Mouse (Mus musculus): ENCODE data around the gene Rusc1.

The Rusc1 gene

GRCm38 (mm10) chr3:89093175-89093574 lies at the start of gene Rusc1:
Rusc1 (minus strand) TSS chr3:89093311.
- peak; percentile 45 to 68 for DNase-seq (ENCODE audit: low spot score in 2 of 2)

- no peak for DNase-seq (ENCODE audit: low spot score in 2 of 2)
These were observed 43.3 kb upstream of the Rusc1 start for GRCm38 (mm10) chr3:89136365-89136764.

DNA sequence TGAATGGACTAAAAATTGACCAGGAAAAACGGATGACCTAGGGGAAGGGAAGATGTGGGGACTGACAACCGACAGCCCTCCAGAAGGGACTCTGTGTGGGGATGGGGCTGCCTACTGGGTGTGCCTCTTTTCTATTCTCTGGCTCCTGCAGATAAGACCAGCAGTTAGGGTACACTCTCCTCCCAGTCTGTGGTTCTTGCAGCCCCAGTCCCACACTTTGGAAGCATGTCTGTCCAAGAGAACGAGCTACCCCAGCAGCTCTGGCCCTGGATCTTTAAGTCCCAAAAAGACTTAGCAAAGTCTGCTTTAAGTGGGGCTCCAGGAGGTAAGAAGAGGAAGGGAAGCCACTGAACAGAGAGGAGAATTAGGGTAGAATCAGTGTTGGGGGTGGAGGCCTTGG lies 42.8 kb upstream of the Rusc1 start, which contains the start of gene Pklr:
Pklr (plus strand) TSS at position 185 of the 400 bp plus-strand sequence.
- no peak for DNase-seq (ENCODE audit: low spot score in 2 of 2)

DNA sequence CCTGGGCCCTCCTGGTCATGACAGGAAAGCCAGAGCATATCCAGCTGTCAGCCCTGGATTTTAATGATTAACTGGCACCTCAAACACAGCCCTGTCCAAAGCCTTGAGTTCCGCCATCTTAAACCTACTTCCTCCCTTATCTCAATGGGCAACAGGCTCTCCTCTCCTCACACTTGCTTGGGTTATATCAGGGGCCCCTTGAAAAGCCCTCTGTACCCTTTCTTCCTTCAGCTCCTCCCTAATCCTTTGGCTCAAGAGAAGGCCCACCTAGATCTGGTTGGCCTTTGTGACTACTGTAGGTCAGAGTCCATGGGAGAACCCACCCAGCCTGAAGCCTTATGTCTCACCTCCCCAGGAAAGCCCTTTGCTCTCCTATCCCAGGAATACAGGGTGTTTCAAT lies 40.6 kb upstream of the Rusc1 start:
- DNase-seq (ENCODE audit: low spot score in 2 of 2), result no peak

GRCm38 (mm10) chr3:89133063-89133450 lies 39.9 kb upstream of the Rusc1 start:
- DNase-seq (ENCODE audit: low spot score in 2 of 2), result no peak

DNA sequence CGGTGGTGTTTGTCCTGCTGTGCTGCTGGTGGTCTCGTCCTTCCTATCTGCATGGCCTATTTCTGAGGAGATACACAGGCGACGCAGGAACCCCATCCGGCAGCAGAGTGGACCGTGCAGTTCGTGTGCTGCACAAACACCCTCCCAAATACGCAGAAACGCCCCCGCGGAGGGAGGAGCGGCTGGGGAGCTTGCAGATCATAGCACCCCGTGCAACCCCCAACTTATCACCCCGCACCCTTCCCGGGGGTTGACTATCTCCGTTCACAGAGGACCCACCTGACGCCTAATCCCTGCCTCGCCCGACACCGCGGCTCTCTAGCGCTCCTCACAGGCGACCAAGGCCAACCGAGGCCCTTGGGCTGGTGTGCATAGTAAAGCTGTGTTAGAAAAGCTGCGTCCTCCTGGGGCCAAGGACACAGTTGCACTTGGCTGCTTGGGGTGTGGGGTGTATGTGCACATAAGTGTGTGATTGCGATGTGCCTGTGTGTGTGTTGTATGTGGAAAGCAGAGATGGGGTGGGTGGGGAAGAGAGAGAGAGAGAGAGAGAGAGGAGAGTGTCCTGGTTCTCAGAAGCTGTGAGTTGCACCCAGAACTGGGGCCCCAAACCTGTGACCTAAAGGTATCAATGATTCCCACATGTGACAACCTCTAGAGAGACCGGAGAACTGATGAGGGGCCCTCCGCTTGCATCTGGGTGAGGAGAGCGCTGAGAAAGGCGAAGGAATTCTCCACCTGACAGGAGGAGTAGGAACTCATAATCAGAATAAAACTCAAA lies 39.4 kb upstream of the Rusc1 start:
- no peak for DNase-seq (ENCODE audit: low spot score in 2 of 2)

DNA sequence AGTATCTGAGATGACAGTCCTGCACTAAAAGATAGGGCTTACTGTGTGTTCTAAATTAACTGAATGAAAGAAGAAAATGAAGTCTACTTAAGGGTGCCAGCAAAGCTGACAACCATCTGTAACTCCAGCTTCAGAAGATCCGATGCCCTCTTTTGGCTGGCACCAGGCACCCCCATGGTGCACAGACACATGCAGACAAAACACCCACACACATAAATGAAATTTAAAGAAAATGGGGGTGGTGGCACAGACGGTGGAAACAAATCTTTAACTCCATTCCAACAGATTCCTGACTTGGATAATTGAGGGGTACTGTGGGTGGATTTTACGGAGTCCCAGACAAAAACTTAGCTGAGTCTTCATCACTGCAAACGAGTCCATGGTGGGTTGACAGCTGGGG lies 38.7 kb upstream of the Rusc1 start:
- no peak for DNase-seq (ENCODE audit: low spot score in 2 of 2)

DNA sequence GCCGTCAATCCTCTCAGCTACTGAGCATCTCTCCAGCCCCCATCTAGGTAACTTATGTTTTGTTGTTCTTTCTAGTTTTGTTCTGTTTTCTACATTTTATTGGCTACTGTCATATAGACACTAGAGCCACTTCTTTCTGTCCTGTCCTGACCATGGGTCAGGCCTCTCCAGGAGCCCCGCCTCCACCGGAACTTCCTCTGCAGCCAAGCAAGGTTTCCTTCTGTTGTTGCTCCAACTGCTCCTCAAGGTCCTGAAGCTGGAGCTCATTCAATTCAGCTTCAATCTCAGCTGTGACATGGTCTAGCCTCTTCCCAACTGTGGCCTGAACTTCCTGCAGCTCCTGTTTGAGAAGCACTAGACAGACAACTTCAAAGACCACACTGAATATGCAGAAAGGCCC lies 36.8 kb upstream of the Rusc1 start:
- no peak for DNase-seq (ENCODE audit: low spot score in 2 of 2)

GRCm38 (mm10) chr3:89125981-89126380 lies 32.9 kb upstream of the Rusc1 start:
- DNase-seq (ENCODE audit: low spot score in 2 of 2), result no peak

DNA sequence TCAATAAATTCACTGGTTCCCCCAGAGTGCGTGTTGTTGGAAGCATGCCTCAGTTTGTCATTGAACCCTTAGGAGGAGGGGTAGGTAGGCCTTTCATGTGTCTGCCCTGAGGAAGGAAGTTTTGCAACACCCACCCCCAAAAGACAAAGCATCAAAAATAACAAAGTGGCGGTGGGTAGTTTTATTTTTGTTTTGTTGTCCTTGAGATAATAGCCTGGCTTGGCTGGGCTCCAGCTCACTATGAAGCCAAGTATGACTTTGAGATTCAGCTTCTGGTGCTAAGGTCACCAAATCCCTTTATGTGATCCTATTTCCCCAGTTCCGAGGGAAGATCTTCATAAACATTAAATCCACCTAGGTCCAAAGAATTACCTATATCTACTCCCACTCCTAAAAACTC lies 31.1 kb upstream of the Rusc1 start:
- no peak for DNase-seq (ENCODE audit: low spot score in 2 of 2)

- no peak for DNase-seq (ENCODE audit: low spot score in 2 of 2)
These were observed 30.2 kb upstream of the Rusc1 start for GRCm38 (mm10) chr3:89123313-89123712.

DNA sequence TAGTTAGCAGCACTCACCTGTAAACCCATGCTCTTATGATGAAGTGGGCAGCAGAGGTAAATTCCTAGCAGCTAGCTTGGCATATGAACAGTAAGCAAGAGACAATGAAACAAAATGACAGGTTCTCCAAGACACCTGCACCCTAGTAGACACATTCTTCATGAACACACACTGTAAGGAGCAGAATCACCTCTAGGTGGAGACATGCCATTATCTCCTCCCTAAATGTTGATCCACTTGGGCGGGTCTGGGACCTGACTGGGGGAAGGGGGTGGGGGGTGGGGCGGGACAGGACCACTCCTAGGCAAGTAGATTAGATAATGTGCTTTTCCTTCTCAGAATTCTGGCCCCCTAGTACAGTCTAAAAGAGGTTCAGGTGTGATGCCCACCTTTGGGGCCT lies 22.4 kb upstream of the Rusc1 start:
- DNase-seq (ENCODE audit: low spot score in 2 of 2), result peak; percentile 20 to 28

DNA sequence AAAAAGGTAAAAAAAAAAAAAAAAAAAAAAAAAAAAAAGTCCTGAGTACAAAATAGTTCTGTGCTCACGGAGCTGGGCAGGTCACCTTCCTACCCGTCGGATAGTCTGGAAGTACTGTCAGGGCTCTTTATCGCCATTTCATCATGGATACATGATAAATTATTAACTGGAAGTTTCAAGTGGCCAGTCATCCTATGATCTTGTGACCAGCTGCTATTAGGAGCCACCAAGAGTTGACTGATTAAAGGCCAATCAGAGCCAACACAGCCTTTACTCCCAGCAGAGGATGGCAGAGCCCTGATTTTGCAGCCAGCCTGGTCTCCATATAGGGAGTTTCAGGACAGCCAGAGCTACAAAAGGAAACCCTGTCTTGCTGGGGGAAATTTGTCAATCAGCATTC lies 19.9 kb upstream of the Rusc1 start:
- DNase-seq (ENCODE audit: low spot score in 2 of 2), result no peak

GRCm38 (mm10) chr3:89108146-89108545 lies 15.0 kb upstream of the Rusc1 start:
- DNase-seq (ENCODE audit: low spot score in 2 of 2), result no peak

GRCm38 (mm10) chr3:89107545-89107944 lies 14.4 kb upstream of the Rusc1 start:
- DNase-seq (ENCODE audit: low spot score in 2 of 2), result no peak

DNA sequence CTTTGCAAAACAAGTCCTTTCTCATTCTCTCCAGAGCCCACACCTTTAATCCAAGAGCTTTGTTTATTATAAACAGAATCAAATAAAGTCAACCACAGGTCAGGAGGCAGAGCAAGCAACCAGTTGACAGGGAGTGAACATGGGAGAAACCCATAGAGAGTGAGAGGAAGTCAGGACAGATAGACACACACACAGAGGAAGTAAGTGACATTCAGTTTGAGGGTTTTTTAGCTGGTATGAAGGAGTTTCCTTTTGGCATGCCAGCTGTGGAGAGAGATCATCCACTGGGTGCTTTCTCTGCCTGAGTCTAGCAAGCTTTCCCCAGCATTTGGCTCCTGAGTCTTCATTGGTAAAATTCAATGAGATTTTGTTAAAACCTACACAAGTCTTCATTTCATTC lies 13.8 kb upstream of the Rusc1 start:
- no peak for DNase-seq (ENCODE audit: low spot score in 2 of 2)

- DNase-seq (ENCODE audit: low spot score in 2 of 2), result no peak
These were observed 10.1 kb upstream of the Rusc1 start for GRCm38 (mm10) chr3:89103291-89103595.

GRCm38 (mm10) chr3:89102495-89103290 lies 9.6 kb upstream of the Rusc1 start:
- no peak for DNase-seq (ENCODE audit: low spot score in 2 of 2)

GRCm38 (mm10) chr3:89101812-89102494 lies 8.8 kb upstream of the Rusc1 start, which contains the start of gene Fdps:
Fdps (minus strand) TSS chr3:89101959.
- peak; percentile 92 to 93 for DNase-seq (ENCODE audit: low spot score in 2 of 2)

GRCm38 (mm10) chr3:89101459-89101811 lies 8.3 kb upstream of the Rusc1 start:
- no peak for DNase-seq (ENCODE audit: low spot score in 2 of 2)

- no peak for DNase-seq (ENCODE audit: low spot score in 2 of 2)
These were observed 7.7 kb upstream of the Rusc1 start, which contains the start of gene Gm43738 for GRCm38 (mm10) chr3:89100811-89101210. Gm43738 (minus strand) TSS chr3:89101099.

DNA sequence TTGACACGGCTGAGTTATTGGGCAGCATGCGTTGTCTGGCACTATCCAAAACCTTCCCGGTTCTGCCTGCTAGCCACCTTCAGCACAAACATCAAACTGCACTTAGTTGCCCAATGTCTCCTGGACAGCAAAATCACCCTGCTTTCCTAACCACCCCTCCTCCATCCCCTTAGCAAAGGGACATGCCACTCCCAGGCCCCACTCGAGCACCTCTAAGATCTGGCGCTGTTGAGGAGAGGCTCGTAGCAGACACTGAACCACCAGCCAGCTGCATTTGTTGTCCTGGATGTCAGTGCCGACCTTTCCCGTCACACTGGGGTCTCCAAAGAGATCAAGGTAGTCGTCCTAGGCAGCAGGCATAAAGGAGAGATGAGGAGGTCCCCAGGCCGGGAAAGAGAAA lies 910 bp upstream of the Rusc1 start:
- no peak for DNase-seq (ENCODE audit: low spot score in 2 of 2)

Measured in natural killer cell, adult 2 months (primary cell).